Mouse (Mus musculus) WW6 (cell line): ENCODE results near the gene C1qb.
A peak's percentile ranks its signal among the peaks of the same experiment; 100 is the strongest.

Experiments
- DNase-seq: peaks from one replicate; pipeline ENCODE4 v3.0.0-alpha.2; 2013; ENCODE audit warnings: low read depth, low spot score

Gene C1qb

GRCm38 (mm10) chr4:136893691-136894543 lies 7.9 kb upstream of the C1qb start:
- no peak for DNase-seq

DNA sequence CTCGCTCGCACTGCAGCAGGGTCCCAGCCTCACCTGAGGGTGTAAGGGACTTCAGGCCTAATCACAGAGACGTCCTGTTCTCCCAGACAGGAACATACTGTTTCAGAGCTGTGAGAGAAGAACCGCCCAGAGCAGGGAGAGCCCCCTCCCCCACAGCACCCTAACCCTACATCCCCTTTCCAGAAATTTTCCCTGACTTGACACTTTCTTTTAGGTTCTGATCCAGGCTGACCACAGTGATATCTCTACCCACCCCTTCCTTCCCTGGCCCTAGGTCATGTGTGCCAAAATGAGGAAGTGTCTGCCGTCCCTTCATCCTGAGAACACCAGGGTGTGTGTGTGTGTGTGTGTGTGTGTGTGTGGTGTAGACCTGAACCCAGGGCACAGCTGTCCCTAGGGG lies 6.8 kb upstream of the C1qb start, which contains the start of gene C1qc:
Gene C1qc (minus strand): TSS at position 255 of the 400 bp plus-strand sequence.
- DNase-seq, result no peak

DNA sequence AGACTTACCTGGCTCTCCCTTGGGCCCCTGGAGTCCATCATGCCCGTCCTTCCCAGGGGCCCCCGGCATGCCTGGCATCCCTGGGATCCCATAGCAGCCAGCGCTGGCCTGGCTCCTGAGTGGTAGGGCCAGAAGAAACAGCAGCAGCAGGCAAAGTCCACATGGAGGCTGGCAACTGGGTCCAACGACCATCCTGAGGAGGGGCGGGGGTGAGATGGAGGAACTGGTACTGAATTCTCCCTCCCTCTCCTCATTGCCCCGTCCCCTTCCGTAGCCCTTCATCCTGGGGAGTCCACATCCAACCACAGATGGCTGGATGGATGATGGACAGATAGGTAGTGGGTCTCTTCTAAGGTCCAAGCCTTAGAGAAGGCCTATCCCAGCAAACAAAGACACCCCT lies 6.4 kb upstream of the C1qb start:
- DNase-seq, result no peak

DNA sequence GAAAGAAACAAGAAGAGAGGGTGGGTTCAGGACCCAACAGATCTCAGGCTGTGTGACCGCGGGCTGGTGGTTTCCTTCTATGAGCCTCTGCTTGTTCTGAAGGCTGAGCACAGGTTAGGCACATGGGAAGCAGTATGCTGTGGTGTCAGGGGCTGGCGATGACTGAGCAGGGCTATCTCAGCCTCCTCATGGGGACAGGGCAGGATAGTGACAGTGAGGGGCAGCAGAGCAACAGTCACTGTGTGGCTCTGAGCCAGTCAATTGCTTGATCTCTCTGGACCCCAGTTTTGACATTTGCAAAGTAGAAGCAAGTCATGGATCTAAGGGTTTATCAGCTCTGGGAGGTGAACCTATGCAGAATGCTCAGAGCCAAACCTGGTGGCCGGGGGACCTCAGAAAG lies 5.1 kb upstream of the C1qb start:
- no peak for DNase-seq

GRCm38 (mm10) chr4:136889981-136890380 lies 4.0 kb upstream of the C1qb start:
- no peak for DNase-seq

DNA sequence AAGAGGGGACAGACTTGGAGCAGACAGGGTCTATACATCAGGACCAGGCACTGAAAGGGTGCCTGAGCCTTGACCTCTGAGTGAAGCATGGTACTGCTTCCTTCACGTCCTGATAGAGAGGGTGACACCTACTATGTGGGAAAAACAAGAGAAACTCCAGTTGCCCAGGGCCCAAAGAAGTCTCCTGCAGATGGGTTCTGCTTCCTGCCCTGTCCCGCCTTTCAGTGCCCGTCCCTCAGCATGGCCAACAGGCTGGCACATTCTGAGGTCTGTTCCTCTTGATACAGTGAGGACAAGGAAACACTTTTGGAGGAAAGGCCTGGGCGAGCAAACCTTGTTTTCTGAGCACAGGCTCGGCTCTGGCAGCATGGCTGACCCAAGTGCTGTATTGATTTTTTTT lies 1.7 kb upstream of the C1qb start:
- no peak for DNase-seq

- DNase-seq, result no peak
These were observed 7.4 kb downstream of the C1qb start for GRCm38 (mm10) chr4:136878601-136879000.

DNA sequence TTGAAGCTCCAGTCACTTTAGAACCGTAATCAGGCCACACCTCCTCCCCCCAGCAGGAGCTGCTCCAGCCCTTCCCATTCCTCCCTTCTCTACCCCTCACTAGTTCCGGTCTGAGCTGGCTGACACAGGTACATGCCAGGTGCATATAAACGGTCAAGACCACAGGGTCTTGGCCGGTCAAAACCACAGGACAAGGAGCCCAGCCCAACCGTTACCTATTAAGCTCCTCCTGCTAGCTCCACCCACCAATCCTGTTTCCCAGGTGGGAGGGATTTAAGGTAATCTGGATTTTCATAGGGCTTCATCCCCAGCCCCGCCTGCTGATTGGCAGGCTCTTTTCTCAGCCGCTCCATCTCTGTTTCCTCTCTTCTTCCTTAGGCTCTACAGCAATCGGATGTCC lies 7.8 kb downstream of the C1qb start:
- DNase-seq, result peak; percentile 80

GRCm38 (mm10) chr4:136876971-136877370 lies 9.0 kb downstream of the C1qb start:
- no peak for DNase-seq

DNA sequence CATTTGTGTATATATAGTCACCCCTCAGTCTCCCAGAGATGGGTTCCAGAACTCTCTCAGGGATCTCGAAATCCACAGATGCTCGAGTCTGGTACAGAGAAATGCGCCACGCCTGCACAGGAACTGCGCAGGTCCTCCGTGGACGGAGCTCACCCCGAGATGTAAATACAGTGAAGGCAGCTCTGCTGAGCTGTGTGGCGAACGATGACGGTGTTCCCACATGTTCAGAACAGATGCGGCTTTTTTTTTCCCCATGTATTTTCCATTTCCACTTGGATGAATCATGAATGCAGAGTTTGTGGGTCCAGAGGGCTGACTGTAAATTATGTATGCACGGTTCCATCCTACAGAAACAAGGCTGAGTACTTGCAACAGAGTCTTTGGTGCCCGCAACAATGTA lies 11.0 kb downstream of the C1qb start:
- DNase-seq, result no peak

GRCm38 (mm10) chr4:136868371-136868770 lies 17.6 kb downstream of the C1qb start:
- DNase-seq, result no peak

GRCm38 (mm10) chr4:136867690-136868345 lies 18.2 kb downstream of the C1qb start:
- DNase-seq, result no peak

- no peak for DNase-seq
These were observed 20.5 kb downstream of the C1qb start for GRCm38 (mm10) chr4:136865531-136865930.

GRCm38 (mm10) chr4:136864751-136865470 lies 21.1 kb downstream of the C1qb start:
- no peak for DNase-seq

DNA sequence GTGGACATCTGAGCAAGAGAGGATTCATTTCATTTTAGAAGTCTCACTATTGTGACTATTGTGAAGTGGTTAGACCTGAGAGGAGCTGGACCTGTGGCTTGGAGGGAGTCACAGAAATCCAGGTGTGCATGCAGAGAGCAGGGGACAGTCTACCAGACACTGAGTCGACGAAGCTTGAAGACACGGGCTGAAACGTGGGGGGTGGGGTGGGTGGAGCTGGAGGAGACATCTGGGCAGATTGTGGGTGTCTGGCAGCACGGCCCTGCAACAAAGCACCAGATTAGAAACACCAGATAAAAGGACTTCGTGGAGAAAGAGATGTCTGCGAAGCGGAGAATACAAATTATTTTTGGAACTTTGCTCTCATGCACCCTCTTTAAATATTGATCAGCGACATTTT lies 22.5 kb downstream of the C1qb start:
- no peak for DNase-seq

- DNase-seq, result no peak
These were observed 23.6 kb downstream of the C1qb start for GRCm38 (mm10) chr4:136862411-136862810.

DNA sequence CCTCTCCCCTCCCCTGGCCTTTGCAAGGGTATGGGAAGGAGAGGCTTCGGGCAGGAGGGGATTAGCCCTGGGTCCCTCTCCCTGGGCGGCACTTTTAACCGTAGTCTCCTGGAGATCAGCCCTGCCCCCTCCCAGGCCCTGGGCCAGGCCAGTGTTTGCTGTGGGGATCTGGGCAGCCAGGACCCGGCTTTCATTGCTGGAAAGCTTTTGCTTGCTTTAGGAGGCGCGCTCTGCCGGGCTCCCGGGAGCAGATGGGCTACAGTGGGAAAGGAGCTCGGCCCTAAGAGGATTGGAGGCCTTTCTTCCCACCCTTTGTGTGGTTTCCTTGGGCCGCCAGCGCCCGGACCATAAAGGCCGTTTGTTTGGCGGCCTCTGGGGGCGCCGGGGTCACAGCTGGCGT lies 24.2 kb downstream of the C1qb start:
- no peak for DNase-seq

- DNase-seq, result no peak
These were observed 26.0 kb downstream of the C1qb start for GRCm38 (mm10) chr4:136860022-136860421.

DNA sequence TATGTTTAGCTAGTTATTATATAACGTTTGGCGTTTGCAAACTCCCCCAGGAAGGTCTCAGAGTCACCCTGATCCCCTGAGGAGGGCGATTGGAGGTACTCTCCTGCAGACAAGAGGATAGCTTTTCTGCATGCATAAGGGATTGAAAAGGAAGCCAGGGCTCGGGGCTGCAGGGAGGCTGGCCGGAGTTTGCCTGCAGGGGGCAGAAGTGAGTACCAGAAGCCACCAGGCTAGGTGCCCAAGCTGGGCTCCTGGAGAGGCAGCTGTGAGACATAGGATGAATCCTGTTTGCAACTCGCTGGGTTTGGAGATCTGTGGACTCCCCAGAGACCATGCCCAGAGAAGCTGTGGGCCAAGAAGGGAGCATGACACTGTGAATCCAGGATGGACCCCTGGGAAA lies 30.9 kb downstream of the C1qb start:
- no peak for DNase-seq

DNA sequence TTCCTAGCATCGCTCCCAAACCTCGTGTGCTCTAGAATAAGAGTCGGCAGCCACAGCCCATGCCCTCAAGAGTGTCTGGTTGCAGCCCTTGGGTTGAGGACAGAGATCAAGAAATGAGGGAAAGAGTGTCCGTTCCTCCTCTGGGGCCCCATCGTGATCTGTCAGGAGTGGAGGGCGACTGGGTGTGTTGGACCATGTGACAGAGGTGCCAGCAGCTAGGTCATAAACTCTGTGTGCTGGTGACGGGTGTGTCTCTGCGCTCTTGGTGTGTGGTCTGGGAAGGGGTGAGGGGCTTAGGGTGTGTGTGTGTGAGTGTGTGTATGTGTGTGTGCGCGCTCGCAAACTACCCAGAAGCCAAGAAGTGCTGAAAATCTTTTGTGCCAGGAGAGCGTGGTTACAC lies 33.0 kb downstream of the C1qb start:
- DNase-seq, result no peak

DNA sequence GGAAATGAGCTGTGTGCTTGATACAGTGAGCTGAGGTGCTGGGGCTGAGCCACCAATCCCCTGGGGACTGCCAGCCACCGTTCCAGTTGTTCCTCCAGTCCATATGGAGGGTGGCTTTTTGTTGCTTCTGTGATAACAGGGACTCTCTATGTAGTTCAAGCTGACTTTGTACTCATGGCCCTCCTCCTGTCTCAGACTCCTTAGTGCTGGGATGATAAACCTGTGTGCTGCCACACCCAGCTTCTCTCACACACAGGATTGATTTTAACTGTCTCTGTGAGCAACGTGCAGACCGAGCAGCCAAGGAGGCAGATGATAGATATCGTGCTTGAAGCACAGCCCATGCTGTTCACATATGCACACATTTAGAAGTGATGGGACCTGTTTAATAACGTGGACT lies 33.9 kb downstream of the C1qb start:
- DNase-seq, result no peak

- no peak for DNase-seq
These were observed 37.4 kb downstream of the C1qb start for GRCm38 (mm10) chr4:136848565-136848964.
